Mouse (Mus musculus) cerebellum, adult 8-10 months (tissue): ENCODE data around the gene Phtf1.

Experiments used
- DNase-seq: peaks from one replicate; pipeline ENCODE4 v3.0.0; 2022

Gene Phtf1

DNA sequence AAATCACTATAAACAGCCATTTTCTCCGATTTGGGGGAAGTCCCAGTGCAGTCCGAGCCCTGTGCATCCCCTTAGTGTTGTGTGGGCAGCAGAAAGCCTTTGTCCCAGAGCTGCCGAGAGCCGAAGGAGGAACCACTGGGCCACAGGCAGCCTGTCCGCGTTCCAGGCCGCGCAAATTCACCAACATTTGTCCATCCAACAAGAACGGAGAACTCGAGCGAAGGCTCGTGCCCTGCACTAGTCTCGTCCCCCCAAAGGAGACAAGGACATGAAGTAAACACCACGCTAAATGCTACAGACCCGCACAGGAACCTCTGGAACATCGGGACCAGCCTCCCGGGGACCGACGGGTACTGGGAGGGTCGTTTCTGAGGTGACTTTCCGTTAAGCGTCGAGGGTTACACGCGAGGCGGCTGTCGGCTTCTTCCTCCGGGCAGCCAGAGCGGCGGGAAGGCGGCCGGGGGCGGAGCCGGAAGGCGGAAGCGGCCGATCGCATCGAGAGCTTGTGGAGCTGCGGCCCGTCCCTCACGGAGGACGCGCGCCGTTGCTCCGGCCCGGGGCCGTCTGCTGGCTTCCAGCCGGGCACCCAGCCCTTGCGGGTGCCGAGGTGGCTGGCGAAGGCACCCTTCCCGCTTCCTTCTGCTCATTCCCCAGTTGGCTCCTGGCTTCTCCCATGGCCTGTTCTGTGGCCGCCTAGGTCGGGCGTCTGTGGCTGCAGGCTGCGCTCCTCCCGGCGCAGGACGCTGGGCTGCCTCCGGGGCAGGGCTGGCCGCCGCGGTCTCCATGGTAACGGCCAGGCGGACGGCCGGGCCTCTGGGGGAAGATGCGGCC, at the start of gene Phtf1:
Gene Phtf1, plus strand, starts transcription at position 250 of the 831 bp plus-strand sequence.
- peak; percentile 82 for DNase-seq

DNA sequence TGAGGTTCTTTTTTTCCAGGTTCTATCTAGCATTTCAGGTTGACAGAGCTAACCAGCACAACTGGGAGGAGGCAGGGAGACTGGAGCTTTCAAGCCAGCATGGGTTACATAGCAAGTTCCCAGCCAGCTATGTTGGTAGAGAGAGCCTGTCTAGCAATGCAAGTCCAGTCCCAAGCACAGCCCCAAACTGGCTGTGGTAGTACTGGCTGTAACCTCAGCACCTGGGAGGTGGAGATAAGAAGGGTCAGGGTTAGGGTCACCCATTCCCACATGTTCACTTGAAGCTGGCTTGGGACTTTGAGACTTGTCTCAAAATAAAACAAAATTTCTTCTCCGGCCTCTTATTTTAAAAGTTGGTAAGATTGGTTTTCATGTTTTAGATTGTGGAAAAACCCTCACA, 47.8 kb upstream of the Phtf1 start:
- no peak for DNase-seq

DNA sequence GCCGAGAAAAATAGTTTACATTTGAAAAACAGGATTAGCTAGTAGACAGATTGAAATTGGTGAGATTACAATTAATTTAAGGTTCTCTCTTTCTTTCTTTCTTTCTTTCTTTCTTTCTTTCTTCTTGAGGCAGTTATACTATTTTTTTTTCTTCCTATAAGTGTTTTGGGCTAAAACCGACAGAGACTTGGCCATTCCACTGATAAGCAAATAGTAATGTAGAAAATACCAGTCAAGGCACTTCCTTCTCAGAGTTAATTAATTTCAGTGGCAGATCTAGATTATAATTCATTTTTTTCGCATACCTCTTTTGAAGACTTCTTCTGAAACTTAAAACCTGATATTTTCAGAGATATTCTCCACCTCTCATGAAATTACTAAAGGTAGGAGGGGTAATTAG, 42.6 kb upstream of the Phtf1 start:
- DNase-seq = no peak

DNA sequence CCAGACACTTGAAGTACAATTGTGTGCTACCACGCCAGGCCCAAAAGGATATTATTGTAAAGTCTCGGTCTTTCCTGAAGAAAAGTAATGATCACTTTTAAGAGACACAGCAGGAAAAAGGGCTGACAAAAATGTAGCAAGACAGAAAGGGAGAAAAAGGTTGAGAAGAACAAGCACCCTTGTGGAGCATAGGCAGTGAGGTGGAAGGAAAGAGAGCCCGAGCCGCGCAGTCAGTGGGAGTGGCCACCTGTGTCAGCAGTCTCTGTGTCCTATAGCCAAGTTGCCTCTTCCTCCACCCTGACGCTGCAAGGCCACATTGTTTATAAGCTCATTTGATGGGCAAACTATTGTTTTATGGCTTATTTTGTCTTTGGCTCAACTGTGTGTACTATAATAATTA, 40.4 kb upstream of the Phtf1 start:
- no peak for DNase-seq

DNA sequence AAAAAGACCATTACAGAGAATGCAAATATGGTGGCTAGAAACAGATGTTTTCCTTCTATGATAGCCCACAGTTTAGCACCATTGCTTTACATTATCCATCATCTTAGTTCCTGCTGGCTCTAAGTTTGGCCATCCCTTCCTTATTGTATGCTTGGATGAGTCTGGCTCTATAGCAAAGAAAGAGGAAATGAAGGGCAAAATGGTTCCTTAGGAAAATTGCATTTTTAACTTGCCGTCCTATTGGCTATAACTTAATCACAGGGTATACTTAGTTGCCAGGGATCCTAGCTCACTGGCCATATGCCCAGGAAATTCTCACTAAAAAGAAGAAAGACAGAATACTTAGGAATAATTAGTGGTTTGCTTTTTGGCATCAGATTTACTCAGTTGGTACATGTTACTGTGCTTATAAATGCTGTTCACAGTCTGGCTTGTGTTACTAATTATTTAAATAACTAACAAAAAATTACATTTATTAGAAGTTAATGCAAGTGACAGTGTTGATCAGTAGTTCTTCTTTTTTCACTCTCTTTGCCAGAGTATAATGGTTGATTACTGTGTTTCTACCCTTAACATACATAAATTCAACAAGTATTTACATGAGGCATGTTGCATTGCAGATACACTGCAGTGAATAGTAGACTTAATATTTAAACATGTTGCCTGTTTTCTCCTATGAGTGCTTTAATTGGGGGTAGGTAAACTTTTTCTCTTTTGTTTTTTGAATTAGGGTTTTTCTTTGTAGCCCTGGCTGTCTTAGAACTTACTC, 22.9 kb upstream of the Phtf1 start:
- no peak for DNase-seq

DNA sequence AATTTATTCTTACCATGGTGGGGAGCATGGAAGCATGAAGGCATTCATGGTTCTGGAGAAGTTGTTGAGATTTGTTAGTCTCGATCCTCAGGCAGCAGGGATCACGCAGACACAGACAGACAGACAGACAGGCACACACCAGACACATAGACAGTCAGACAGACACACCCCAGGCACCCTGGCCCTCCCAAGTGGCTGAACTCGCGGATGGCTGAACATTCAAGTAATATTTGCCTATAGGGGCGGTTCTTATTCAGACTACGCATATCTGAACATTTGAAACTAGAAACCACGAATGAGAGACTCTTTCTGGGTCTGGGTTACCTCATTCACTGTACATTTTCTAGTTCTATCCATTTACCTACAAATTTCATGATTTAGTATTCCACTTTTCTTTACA, 19.2 kb upstream of the Phtf1 start:
- no peak for DNase-seq

DNA sequence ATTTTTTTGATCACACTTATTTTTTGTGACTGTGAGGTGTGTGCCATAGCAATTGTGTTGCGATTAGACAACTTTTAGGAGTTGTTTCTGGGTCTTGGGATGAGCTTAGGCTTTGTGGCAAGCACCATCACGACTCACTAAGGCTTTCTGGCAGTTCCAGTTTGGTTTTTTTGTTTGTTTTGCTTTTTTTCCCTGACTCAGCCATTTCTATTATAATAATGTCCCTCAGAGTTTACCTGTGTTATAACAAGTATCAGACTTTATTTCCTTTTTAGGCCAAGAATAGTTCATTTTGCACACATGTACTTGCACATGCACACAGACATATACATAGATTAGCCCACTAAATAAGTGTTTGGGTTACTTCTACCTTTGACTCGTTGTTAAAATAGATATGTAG, 7.3 kb upstream of the Phtf1 start:
- no peak for DNase-seq

DNA sequence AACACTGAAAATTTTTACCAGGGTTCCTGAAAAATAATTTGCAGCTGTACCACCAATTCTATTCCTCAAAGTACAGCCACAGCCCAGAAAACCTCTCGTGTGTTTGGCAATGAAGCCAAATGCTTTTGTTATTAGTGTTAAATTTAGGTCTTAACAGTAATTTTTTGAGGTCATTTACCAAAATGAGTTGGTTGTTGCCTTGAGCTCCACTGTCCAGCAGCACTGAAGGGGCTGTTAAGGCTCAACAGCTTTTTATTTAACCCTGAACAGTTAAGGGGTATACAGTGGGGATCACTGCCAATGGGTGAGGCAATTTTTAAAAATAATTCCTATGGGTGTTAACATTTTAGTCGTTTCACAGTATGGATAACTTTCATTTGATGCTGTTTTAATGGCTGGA, 679 bp upstream of the Phtf1 start:
- DNase-seq = no peak

DNA sequence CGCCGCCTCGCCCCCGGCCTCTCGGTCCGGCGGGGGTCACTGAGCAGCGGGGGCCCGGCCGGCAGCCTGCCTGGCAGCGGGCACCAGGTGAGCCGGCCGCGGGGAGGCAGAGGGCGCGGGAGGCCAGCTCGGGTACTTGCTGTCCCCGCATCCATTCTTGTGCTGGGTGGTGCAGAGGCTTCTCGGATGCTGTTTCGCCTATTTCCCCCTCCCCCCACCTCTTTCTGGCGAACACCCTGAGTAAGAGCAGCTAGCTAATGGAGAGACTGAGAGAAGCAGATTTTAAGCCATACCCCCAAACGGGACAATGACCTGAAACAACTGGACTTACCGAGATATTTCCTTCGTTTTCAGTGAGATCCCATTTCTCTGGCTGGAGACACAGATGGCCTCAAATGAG, 791 bp downstream of the Phtf1 start:
- DNase-seq = peak; percentile 66

DNA sequence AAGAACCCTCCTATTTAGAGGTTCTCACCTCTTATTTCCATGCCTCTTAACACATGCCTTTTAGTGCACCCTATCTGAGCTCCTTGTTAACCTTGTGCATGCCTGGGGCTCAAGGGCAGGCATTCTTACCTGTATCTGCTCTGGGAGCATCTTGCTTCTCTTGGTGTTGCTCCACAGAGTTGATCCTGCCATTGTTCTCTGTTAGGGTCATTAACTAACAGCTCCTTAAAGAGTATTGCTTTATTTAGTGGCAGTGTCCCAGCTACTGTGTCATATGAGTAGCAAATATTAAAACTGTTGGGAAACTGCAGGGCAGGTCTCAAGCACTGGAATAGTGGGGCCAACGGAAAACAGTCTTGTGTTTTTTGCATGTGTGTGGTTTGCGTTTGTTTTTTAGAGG, 3.2 kb downstream of the Phtf1 start:
- no peak for DNase-seq

DNA sequence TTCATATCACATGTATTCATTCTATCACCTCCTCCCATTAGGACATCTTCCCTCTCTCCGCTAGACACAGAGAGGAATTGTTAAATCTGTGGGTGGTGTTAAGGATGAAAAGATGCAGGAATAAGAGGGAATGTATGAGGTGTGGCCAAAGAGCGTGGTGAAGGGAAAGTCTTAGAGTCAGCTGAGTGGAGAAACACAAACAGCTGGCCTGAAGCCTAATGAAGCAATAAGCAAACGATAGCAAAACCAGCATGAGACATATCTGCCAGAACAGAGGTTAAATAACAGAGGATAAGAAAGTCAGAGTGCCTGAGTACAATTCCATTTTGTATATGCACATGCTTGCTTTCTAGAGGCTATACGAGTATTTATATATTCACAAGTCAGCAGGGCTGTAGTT, 16.6 kb downstream of the Phtf1 start:
- no peak for DNase-seq

DNA sequence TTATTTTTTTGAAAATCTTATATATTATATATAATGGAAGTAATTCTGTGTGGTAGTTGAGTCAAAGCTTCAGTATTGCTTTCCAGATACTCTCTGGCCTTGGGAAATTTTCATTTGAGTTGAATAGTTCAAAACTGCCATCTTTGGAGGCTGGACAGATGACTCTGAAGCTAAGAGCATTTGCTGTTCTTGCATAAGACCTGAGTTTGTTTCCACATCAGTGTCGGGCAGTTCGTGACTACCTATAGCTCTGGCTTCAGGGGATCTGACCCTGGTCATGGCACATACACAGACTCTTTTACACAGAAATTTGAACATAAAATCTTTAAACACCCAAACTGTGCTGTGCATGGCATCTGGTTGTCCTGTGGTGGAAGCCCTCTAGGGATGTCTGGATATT, 17.3 kb downstream of the Phtf1 start:
- DNase-seq = no peak

DNA sequence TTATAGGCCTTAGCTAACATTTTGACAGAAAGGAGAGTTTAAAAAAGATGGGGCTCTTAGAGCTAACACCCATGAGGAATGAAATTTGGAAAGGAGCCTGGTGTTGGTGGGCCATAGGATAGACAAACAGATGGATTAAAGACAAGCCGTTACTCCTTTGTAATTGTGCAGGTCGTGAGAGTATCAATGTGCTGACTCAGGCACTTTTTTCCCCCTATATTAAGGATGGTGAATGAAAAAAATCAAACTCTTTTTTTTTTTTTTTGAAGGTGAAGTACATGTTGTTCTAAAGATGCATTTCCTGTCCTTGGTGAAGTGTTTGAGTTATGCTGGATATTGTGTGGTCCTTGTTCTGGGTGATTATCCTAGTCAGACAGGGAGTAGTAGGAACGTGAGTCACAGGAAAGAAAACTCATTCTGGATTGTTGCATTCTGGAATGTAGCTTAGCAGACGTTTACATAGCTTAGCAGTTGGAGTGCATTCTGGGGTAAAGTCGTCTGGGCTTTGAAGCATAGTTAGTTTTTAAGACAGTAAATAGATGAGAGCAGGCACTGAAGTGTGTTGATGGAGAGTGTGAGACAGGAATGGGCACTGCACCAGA, 20.0 kb downstream of the Phtf1 start:
- DNase-seq = no peak

DNA sequence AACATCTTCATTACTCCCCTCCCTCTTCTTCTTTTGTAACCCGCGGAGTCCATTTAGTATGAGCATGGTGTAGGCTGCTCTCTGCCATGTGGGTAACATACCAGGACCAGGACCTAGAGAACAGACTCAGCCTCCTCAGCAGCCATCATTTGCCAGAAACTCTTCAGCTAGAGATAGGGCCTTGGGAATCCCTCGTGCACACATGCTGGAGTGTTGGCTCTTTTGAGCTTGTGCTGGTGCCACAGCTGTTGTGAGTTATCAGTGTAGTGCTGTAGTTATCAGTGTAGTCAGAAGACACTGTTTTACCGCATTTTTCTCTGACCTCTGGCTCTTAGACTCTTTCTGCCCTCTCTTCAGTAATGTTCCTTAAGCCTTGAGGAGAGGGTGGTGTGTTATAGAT, 21.4 kb downstream of the Phtf1 start:
- no peak for DNase-seq

DNA sequence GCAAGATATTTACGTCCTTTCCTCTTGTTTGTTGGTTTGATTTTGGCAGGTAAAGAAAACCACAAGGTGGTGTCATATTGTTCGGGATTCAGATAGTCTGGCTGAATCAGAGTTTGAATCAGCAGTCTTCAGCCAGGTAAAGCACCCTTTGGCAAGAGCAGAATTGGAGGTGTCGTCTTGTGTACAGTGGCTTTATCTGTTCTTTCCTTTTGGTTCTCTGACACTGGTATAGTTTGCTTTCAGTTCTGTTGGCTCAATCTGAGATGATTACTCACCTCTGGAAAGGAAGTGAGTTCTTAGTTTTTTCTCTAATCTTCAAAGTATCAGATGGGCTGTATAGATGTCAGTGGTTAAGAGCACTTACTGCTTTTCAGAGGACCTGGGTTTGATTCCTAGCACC, 23.4 kb downstream of the Phtf1 start:
- DNase-seq = no peak

DNA sequence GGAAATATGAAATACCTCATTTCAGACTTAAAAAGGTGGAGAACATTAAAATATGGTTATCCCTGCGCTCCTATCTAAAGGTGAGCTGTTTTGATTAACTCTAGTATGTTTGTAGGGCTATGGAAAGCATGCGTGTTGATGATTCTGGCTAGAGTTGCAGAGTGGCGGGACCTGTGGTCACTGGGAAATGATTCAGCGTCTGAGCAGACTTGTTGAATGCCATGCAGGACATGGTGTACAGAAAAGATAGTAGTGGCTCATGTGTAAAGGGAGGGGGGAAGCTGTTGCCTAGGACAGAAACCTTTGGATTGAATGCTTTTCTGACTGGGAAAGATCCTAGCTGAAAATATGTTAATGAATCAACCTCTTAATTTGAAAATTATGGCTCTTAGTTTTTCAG, 30.8 kb downstream of the Phtf1 start:
- no peak for DNase-seq

DNA sequence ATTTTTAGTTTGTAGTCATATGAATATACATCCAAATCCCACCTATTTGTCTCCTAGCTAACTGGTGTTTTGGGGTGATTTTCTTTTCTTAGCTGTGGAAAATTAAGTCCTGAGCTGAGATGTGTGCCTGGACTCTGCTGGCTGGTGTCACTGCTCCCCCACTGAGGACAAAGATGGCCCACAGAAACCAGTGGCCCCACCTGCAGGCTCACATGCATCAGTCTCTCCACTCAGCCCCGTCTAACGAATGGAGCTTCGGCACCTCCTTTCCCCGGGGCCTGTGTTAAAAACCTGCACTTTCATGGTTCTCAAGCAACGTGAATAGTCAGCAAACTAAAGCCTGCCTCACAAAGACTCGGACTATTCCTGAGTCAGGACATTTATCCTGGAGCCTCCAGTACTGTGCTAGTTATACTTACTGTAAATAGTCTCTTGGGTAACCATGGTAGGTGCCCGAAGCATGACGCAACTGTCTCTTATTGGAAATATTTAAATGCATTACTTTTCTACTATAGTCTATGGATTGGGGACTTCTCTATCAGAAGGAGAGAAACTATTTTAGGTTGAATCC, 39.1 kb downstream of the Phtf1 start:
- peak; percentile 13 for DNase-seq

DNA sequence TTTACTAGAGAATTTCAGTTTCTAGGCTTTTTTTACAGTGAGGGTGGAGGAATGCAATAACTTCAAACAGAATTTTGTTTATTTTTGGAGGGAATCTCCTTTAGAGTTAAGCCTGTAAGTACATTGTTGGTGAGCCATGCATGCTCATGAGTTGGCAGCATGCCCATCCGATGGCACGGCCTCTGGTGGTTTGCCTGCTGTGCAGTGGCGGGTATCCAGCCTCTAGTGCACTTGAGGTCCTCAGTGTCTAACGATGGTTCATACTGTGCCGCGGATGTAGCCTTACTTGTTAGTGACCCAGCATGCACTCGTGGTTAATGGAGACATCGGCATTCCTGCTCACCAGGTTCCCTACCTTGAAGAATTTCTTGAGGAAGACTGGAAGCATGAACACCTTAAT, 39.6 kb downstream of the Phtf1 start:
- peak; percentile 37 for DNase-seq

DNA sequence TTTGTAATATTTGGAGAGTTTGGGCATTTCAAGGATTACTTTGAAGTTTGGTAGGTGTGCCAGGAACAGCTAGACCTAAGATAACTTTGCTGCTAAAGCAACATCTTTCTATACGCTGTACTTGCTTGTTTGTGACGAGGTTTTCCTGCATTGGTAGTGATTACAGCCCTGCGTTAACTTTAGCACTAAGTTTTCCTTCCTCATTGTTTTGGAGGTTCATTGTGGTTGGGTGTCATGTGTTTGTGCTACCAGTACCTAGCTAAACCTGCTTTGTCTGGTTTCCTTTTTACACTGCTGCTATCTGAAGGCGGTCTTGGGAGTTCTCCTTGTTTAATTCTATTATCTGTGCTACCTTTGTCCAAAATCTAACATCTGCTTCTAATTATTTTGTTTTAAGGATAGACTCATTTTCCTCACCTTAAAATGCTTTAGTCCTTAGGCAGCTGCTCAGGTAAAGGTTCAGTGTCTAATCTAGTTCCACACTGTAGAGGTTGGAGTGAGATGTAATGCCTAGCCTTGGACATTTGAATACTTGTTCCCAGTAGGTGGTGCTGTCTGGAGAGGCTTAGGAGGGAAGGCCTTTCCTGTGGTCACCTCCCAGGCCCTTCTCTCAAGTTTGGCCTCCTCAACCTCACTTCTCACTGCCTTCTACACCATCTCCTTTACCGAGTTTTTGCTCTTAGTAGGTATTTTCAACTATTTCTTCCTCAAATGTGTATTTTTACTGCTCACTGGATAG, 42.2 kb downstream of the Phtf1 start:
- no peak for DNase-seq

DNA sequence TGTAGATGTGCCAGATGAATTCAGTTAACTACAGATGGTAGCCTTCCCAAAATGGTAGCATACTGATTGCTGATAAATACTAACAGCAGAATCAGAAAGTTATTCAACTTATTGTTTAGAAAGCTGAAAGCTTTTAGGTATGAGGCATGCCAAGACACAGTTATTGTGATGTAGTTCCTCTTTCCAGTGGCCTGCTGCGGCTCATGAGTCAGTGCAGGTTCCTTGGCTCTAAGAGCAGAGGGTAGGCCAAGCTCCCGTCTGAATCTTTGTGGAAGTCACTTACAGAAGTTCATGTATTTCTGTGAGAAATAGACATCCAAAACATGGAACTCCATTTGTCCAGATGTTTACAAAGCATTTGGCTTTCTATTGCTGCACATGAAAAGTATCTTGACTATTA, 44.1 kb downstream of the Phtf1 start:
- no peak for DNase-seq

DNA sequence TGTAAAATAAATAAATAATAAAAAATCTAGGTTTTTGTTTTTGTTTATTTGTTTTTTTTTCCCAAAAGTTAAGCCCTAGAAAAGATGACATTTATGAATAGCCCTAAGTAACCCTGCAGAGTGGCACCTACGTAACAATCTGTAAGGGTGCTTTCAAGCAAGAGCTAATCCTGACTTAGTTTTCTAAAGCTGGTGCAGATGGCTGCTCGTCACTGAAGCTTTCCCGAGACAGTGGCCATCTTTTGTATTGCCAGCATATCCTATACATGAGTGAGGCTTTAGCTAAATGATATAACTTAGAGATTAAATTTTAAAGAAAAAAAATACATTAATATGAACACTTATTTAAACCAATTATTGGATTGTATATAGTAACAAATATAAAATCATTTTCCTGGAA, 50.0 kb downstream of the Phtf1 start:
- no peak for DNase-seq

DNA sequence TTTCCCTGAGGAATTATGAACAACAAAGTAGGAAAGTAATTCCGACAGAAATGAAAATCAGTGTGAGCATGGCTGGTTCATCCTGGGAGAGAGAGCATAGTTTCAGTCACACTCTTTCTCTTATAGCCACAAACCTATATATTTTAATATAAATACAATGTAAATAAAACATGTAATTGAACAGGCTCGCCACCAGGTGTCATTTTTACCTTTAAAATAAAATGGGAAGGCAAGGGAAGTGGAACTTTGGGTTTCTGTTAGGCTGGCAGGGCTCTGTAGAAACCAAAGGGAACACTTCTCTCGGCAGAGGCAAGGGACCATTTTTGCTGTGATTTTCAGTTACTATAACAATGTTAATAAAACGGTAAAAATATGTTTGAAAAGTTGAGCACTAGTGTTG, 51.5 kb downstream of the Phtf1 start:
- DNase-seq = no peak

DNA sequence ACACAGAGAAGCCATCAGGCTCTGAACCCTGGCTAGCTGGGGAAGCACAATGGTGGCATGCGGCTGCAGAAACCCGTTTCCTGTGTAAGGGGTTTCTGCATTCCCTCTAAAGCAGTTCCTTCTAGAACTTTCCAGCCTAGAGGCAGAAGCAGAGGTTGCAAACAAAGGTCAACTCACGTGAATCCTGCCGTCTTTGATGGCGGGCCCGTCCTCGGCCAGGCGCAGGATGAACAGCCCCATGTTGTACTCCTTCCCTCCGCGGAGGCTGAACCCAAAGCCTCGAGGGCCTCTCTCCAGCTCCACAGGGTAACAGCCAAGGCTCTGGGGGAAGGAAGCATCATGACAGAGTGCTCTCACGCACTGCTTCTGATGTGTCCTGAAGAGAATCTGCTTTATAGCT, 52.2 kb downstream of the Phtf1 start:
- DNase-seq = no peak
